Mouse (Mus musculus): ENCODE results near the gene Rpa2. TPM values are rescaled to one million over a fixed set of nuclear protein-coding genes. Genes with fewer than 3 reads are reported as not detected.

Rpa2 gene
- polyA plus RNA-seq, 1 experiment from 2014 or later: 94.7 TPM

- no peaks in the 10 kb centered on the region for H3K9me3 ChIP-seq (replicated peaks)
- ATAC-seq (ENCODE audit: insufficient number of reproducible peaks, low FRiP score, low TSS enrichment, low read depth): no peak
- H3K4me3 ChIP-seq (replicated peaks): no peak overlapping the region
- WGBS: 75% methylated on average over 11 of the region's 11 CpGs
- H3K9ac ChIP-seq: no peak overlapping the region
- no peaks in the 10 kb centered on the region for H3K4me1 ChIP-seq
- H3K36me3 ChIP-seq: no peaks in the 10 kb centered on the region
- no peaks in the 10 kb centered on the region for H3K27me3 ChIP-seq
- no peak overlapping the region for H3K4me2 ChIP-seq (replicated peaks)
- H3K27ac ChIP-seq (replicated peaks): no peak overlapping the region
Observed at GRCm38 (mm10) chr4:132743992-132744911, 23.9 kb upstream of the Rpa2 start.

GRCm38 (mm10) chr4:132746911-132747517, 21.1 kb upstream of the Rpa2 start:
- Histone ChIP-seq H3K4me2 (replicated peaks) (no peak overlapping the region), H3K4me1 (no peaks in the 10 kb centered on the region), H3K9ac (no peak overlapping the region), H3K9me3 (replicated peaks) (no peaks in the 10 kb centered on the region), H3K27ac (replicated peaks) (no peak overlapping the region), H3K36me3 (no peaks in the 10 kb centered on the region), H3K27me3 (no peaks in the 10 kb centered on the region), H3K4me3 (replicated peaks) (no peak overlapping the region)
- no peak for ATAC-seq (ENCODE audit: insufficient number of reproducible peaks, low FRiP score, low TSS enrichment, low read depth)
- 82% methylated on average over 9 of the region's 9 CpGs for WGBS

- 65% methylated on average over 9 of the region's 9 CpGs for WGBS
- Histone ChIP-seq H3K27ac (replicated peaks) (no peak overlapping the region), H3K27me3 (no peaks in the 10 kb centered on the region), H3K4me2 (replicated peaks) (no peak overlapping the region), H3K9ac (no peak overlapping the region), H3K4me3 (replicated peaks) (no peak overlapping the region), H3K36me3 (no peaks in the 10 kb centered on the region), H3K4me1 (no peaks in the 10 kb centered on the region), H3K9me3 (replicated peaks) (no peaks in the 10 kb centered on the region)
- no peak for ATAC-seq (ENCODE audit: insufficient number of reproducible peaks, low FRiP score, low TSS enrichment, low read depth)
Observed at GRCm38 (mm10) chr4:132747664-132748259, 20.4 kb upstream of the Rpa2 start.

- no peaks in the 10 kb centered on the region for H3K36me3 ChIP-seq
- 79% methylated on average over 4 of the region's 4 CpGs for WGBS
- H3K9ac ChIP-seq: no peak overlapping the region
- H3K9me3 ChIP-seq (replicated peaks): no peaks in the 10 kb centered on the region
- no peaks in the 10 kb centered on the region for H3K4me1 ChIP-seq
- H3K27ac ChIP-seq (replicated peaks): no peak overlapping the region
- H3K4me3 ChIP-seq (replicated peaks): no peak overlapping the region
- H3K4me2 ChIP-seq (replicated peaks): no peak overlapping the region
- H3K27me3 ChIP-seq: no peaks in the 10 kb centered on the region
- ATAC-seq (ENCODE audit: insufficient number of reproducible peaks, low FRiP score, low TSS enrichment, low read depth): no peak
Observed at GRCm38 (mm10) chr4:132748778-132749177, 19.4 kb upstream of the Rpa2 start.

GRCm38 (mm10) chr4:132749258-132749982, 18.7 kb upstream of the Rpa2 start:
- no peaks in the 10 kb centered on the region for H3K9me3 ChIP-seq (replicated peaks)
- H3K9ac ChIP-seq: no peak overlapping the region
- H3K36me3 ChIP-seq: no peaks in the 10 kb centered on the region
- H3K4me2 ChIP-seq (replicated peaks): no peak overlapping the region
- H3K27ac ChIP-seq (replicated peaks): no peak overlapping the region
- ATAC-seq (ENCODE audit: insufficient number of reproducible peaks, low FRiP score, low TSS enrichment, low read depth): no peak
- H3K27me3 ChIP-seq: no peaks in the 10 kb centered on the region
- no peak overlapping the region for H3K4me3 ChIP-seq (replicated peaks)
- no peaks in the 10 kb centered on the region for H3K4me1 ChIP-seq
- 81% methylated on average over 6 of the region's 6 CpGs for WGBS

GRCm38 (mm10) chr4:132752992-132753391, 15.1 kb upstream of the Rpa2 start:
- no peak for ATAC-seq (ENCODE audit: insufficient number of reproducible peaks, low FRiP score, low TSS enrichment, low read depth)
- Histone ChIP-seq H3K27ac (replicated peaks) (no peak overlapping the region), H3K4me2 (replicated peaks) (no peak overlapping the region), H3K27me3 (peaks cover 6% of the 10 kb centered on the region; the same call in 1 of the 2 replicates), H3K9ac (no peak overlapping the region), H3K4me3 (replicated peaks) (no peak overlapping the region), H3K9me3 (replicated peaks) (no peaks in the 10 kb centered on the region), H3K4me1 (peaks cover 11% of the 10 kb centered on the region; the same call in 1 of the 2 replicates), H3K36me3 (no peaks in the 10 kb centered on the region)
- 79% methylated on average over 6 of the region's 6 CpGs for WGBS

DNA sequence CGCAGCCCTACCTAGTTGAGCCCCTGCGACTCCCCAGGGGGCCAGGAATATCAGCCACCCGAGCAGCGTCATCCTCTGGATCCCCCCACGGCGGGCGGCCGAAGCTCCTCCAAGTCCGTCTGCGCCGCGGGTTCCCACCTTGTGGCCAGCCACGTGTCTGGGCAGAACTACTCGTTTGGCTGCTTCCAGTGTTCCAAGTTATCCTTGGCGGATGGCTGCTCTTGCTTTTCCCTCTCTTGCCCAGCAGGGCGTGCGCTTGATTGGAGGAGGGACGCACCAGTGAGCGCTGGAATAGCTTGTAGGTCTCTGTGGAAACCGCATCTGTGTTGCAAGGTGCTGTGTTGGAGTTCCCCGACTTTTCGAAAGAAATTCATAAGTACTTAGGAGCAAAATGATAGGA, 11.2 kb upstream of the Rpa2 start, which contains the start of gene Smpdl3b:
Gene Smpdl3b, minus strand, starts transcription at position 279 of the 400 bp plus-strand sequence.
- ATAC-seq (ENCODE audit: insufficient number of reproducible peaks, low FRiP score, low TSS enrichment, low read depth): peak; percentile 75
- Histone ChIP-seq H3K4me2 (replicated peaks) (peak within 1 kb of the TSS; percentile 92), H3K9ac (peak within 1 kb of the TSS; percentile 47), H3K4me3 (replicated peaks) (peak within 1 kb of the TSS; percentile 50), H3K36me3 (no peaks in the 10 kb centered on the region), H3K4me1 (peaks cover 11% of the 10 kb centered on the region; the same call in 1 of the 2 replicates), H3K27ac (replicated peaks) (no peak within 1 kb of the TSS), H3K9me3 (replicated peaks) (no peaks in the 10 kb centered on the region), H3K27me3 (peaks cover 9% of the 10 kb centered on the region; the same call in 1 of the 2 replicates)
- WGBS: under 1% methylated on average over 22 of the region's 22 CpGs

DNA sequence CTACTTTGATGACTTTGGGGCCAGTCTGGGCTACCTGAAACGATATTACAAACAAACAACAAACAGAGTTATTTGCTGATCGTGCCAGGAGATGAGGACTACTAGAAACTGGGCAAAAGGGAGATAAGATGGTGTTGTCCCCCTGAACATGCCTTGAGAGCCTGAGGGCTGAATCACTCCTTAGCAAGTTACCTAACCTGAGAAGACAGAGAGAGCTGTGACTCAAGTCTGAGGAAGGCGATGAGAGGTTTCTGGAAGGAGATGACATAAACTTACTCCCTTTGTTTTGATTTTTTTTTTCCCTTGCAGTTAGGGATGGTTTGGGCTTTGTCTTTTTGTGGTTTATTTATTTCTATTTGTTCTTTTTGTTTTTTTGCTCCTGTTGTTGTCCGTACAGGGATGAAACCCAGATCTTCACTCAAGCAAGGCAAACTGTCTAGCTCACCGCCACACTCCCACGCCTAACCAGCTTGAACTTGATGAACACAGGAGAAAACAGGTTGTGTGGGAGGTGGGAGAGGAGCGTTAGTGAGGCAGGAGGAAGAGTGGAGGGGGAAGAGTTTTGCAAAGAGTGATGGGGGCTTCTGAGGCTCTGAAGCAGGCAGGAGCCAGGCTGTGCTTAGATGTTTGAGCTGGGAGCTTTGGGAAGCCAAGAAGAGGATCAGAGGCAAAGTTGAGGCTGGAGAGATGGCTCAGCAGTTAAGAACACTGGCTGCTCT, 10.3 kb upstream of the Rpa2 start:
- peaks cover 9% of the 10 kb centered on the region; the same call in 1 of the 2 replicates for H3K27me3 ChIP-seq
- ATAC-seq (ENCODE audit: insufficient number of reproducible peaks, low FRiP score, low TSS enrichment, low read depth): no peak
- H3K4me2 ChIP-seq (replicated peaks): peak overlapping the region; percentile 92; the same call in 1 of the 2 replicates
- H3K4me1 ChIP-seq: peaks cover 11% of the 10 kb centered on the region; the same call in 1 of the 2 replicates
- no peak overlapping the region for H3K4me3 ChIP-seq (replicated peaks)
- no peak overlapping the region for H3K27ac ChIP-seq (replicated peaks)
- no peak overlapping the region for H3K9ac ChIP-seq
- WGBS: 77% methylated on average over 7 of the region's 7 CpGs
- H3K9me3 ChIP-seq (replicated peaks): no peaks in the 10 kb centered on the region
- H3K36me3 ChIP-seq: no peaks in the 10 kb centered on the region

- no peak overlapping the region for H3K9ac ChIP-seq
- H3K36me3 ChIP-seq: no peaks in the 10 kb centered on the region
- H3K9me3 ChIP-seq (replicated peaks): no peaks in the 10 kb centered on the region
- H3K4me1 ChIP-seq: peaks cover 11% of the 10 kb centered on the region; the same call in 1 of the 2 replicates
- no peak for ATAC-seq (ENCODE audit: insufficient number of reproducible peaks, low FRiP score, low TSS enrichment, low read depth)
- WGBS: 58% methylated on average over 3 of the region's 3 CpGs
- H3K4me3 ChIP-seq (replicated peaks): no peak overlapping the region
- no peak overlapping the region for H3K4me2 ChIP-seq (replicated peaks)
- peaks cover 9% of the 10 kb centered on the region; the same call in 1 of the 2 replicates for H3K27me3 ChIP-seq
- H3K27ac ChIP-seq (replicated peaks): no peak overlapping the region
Observed at GRCm38 (mm10) chr4:132760296-132760695, 7.8 kb upstream of the Rpa2 start.

- 63% methylated on average over 6 of the region's 6 CpGs for WGBS
- no peak overlapping the region for H3K27ac ChIP-seq (replicated peaks)
Observed at GRCm38 (mm10) chr4:132762602-132763001, 5.5 kb upstream of the Rpa2 start.

More at GRCm38 (mm10) chr4:132762602-132763001, 5.5 kb upstream of the Rpa2 start:
- H3K4me1 ChIP-seq: no peaks in the 10 kb centered on the region
- H3K9ac ChIP-seq: no peak overlapping the region
- no peak overlapping the region for H3K4me2 ChIP-seq (replicated peaks)
- no peak for ATAC-seq (ENCODE audit: insufficient number of reproducible peaks, low FRiP score, low TSS enrichment, low read depth)
- peaks cover 5% of the 10 kb centered on the region; the same call in 1 of the 2 replicates for H3K27me3 ChIP-seq
- H3K36me3 ChIP-seq: no peaks in the 10 kb centered on the region
- no peak overlapping the region for H3K4me3 ChIP-seq (replicated peaks)
- no peaks in the 10 kb centered on the region for H3K9me3 ChIP-seq (replicated peaks)
